Mouse (Mus musculus) midbrain, embryonic 14.5 days (tissue): Measurements from ENCODE around the gene Trio. TPM values are rescaled to one million over a fixed set of nuclear protein-coding genes. Genes with fewer than 3 reads are reported as not detected.

Experiments used
- ATAC-seq: fragments of 200-750 bp; cut with Nextera tagmentation; 2 replicates; pipeline ENCODE4 v1.8.0; 2017; ENCODE audit warnings: moderate number of reproducible peaks, moderate library complexity; ENCODE audit not compliant: low FRiP score, low TSS enrichment
- DNase-seq: peaks from one replicate; pipeline ENCODE4 v3.0.0-alpha.2; 2015
- H3K27ac ChIP-seq: fragments of 300-500 bp; sonication (generic); replicated peaks from 2 replicates; pipeline ENCODE4 v1.5.1; 2014; ENCODE audit warnings: mild to moderate bottlenecking, low read depth, low read length, moderate library complexity
- H3K27me3 ChIP-seq: fragments of 300-500 bp; sonication (generic); 2 replicates; pipeline ENCODE4 v1.6.1; 2014; ENCODE audit warnings: low read length, control low read depth, mixed read lengths; ENCODE audit not compliant: control insufficient read depth, insufficient read depth
- H3K36me3 ChIP-seq: fragments of 300-500 bp; sonication (generic); 2 replicates; pipeline ENCODE4 v1.6.1; 2014; ENCODE audit warnings: low read length, control low read depth; ENCODE audit not compliant: control insufficient read depth, insufficient read depth
- H3K4me1 ChIP-seq: fragments of 300-500 bp; sonication (generic); 2 replicates; pipeline ENCODE4 v1.6.1; 2014; ENCODE audit warnings: mild to moderate bottlenecking, antibody characterized with exemption, low read length, control low read depth; ENCODE audit not compliant: control insufficient read depth, insufficient read depth
- H3K4me2 ChIP-seq: fragments of 300-500 bp; sonication (generic); 2 replicates; pipeline ENCODE4 v1.6.1; 2014; ENCODE audit warnings: mild to moderate bottlenecking, low read length, moderate library complexity
- H3K4me3 ChIP-seq: fragments of 300-500 bp; sonication (generic); replicated peaks from 2 replicates; pipeline ENCODE4 v1.5.1; 2014; ENCODE audit warnings: low read depth, low read length
- H3K9ac ChIP-seq: fragments of 300-500 bp; sonication (generic); replicated peaks from 2 replicates; pipeline ENCODE4 v1.6.1; 2014; ENCODE audit warnings: mild to moderate bottlenecking, low read length, moderate library complexity
- H3K9me3 ChIP-seq: fragments of 300-500 bp; sonication (generic); 2 replicates; pipeline ENCODE4 v1.6.1; 2016; ENCODE audit warnings: low read length, control low read depth, mixed read lengths; ENCODE audit not compliant: control insufficient read depth
- WGBS: fragments of 180-500 bp; shearing (Covaris S2); extraction: QIAGEN DNeasy Blood & Tissue Kit; methylation state at CpG from one replicate; pipeline ENCODE4 v1.1.7; 2014; 5-methylcytosine and 5-hydroxymethylcytosine counted together
- polyA plus RNA-seq: library from polyadenylated mRNA; unstranded; fragments of >200 nt; fragmentation: Nextera tagmentation; extraction: Ambion mirVana; gene quantifications from 2 replicates; pipeline ENCODE4 v1.2.1, GENCODE M21; 2014

The Trio gene
- polyA plus RNA-seq, 1 experiment from 2014 or later: 56.5 TPM

- Histone ChIP-seq H3K9ac (peak overlapping the region; percentile 20; the same call in 1 of the 2 replicates), H3K27me3 (no peaks in the 10 kb centered on the region), H3K36me3 (no peaks in the 10 kb centered on the region), H3K9me3 (no peaks in the 10 kb centered on the region), H3K4me3 (no peak overlapping the region), H3K4me2 (peak overlapping the region; percentile 21), H3K27ac (peak overlapping the region; percentile 89), H3K4me1 (peaks cover 88% of the 10 kb centered on the region)
- DNase-seq: peak; percentile 64
- 33% methylated on average over 10 of the region's 10 CpGs for WGBS
- no peak for ATAC-seq
Measured at GRCm38 (mm10) chr15:27784126-27784563, 241.5 kb downstream of the Trio start.

- H3K4me2 ChIP-seq: peak overlapping the region; percentile 21
- no peaks in the 10 kb centered on the region for H3K27me3 ChIP-seq
- ATAC-seq (peak; percentile 22; the same call in 1 of the 2 replicates), DNase-seq (peak; percentile 68)
- H3K9me3 ChIP-seq: no peaks in the 10 kb centered on the region
- WGBS: 26% methylated on average over 12 of the region's 12 CpGs
- H3K4me3 ChIP-seq: no peak overlapping the region
- H3K9ac ChIP-seq: peak overlapping the region; percentile 23; the same call in 1 of the 2 replicates
- H3K4me1 ChIP-seq: peaks cover 88% of the 10 kb centered on the region
- peak overlapping the region; percentile 89 for H3K27ac ChIP-seq
- no peaks in the 10 kb centered on the region for H3K36me3 ChIP-seq
Measured at GRCm38 (mm10) chr15:27783541-27784125, 242.0 kb downstream of the Trio start.

- Histone ChIP-seq H3K9me3 (no peaks in the 10 kb centered on the region), H3K4me1 (peaks cover 88% of the 10 kb centered on the region), H3K4me3 (no peak overlapping the region), H3K4me2 (peak overlapping the region; percentile 21), H3K27me3 (no peaks in the 10 kb centered on the region), H3K36me3 (no peaks in the 10 kb centered on the region), H3K27ac (peak overlapping the region; percentile 89), H3K9ac (peak overlapping the region; percentile 23; the same call in 1 of the 2 replicates)
- WGBS: 28% methylated on average over 8 of the region's 8 CpGs
- ATAC-seq: no peak
- no peak for DNase-seq
Measured at GRCm38 (mm10) chr15:27783092-27783491, 242.6 kb downstream of the Trio start.

- Histone ChIP-seq H3K9ac (peak overlapping the region; percentile 12; the same call in 1 of the 2 replicates), H3K36me3 (no peaks in the 10 kb centered on the region), H3K4me3 (no peak overlapping the region), H3K4me2 (peak overlapping the region; percentile 21; the same call in 1 of the 2 replicates), H3K27me3 (no peaks in the 10 kb centered on the region), H3K9me3 (no peaks in the 10 kb centered on the region), H3K27ac (peak overlapping the region; percentile 89), H3K4me1 (peaks cover 88% of the 10 kb centered on the region)
- 40% methylated on average over 15 of the region's 15 CpGs for WGBS
- peak; percentile 58 for ATAC-seq
- DNase-seq: peak; percentile 80
Measured at GRCm38 (mm10) chr15:27782383-27783036, 243.1 kb downstream of the Trio start.

- WGBS: 24% methylated on average over 10 of the region's 10 CpGs
- no peaks in the 10 kb centered on the region for H3K9me3 ChIP-seq
- H3K4me3 ChIP-seq: no peak overlapping the region
- peak overlapping the region; percentile 65 for H3K27ac ChIP-seq
- DNase-seq (no peak), ATAC-seq (0 out of 2 replicates have a peak, but pooled peaks have one; percentile 3)
- H3K36me3 ChIP-seq: no peaks in the 10 kb centered on the region
- peak overlapping the region; percentile 36; the same call in 1 of the 2 replicates for H3K9ac ChIP-seq
- H3K27me3 ChIP-seq: no peaks in the 10 kb centered on the region
- peaks cover 79% of the 10 kb centered on the region for H3K4me1 ChIP-seq
- H3K4me2 ChIP-seq: no peak overlapping the region
Measured at GRCm38 (mm10) chr15:27779827-27780226, 245.8 kb downstream of the Trio start.

- Histone ChIP-seq H3K27ac (peak overlapping the region; percentile 65), H3K4me2 (no peak overlapping the region), H3K27me3 (no peaks in the 10 kb centered on the region), H3K9me3 (no peaks in the 10 kb centered on the region), H3K9ac (no peak overlapping the region; the same call in 1 of the 2 replicates), H3K36me3 (no peaks in the 10 kb centered on the region), H3K4me3 (no peak overlapping the region), H3K4me1 (peaks cover 75% of the 10 kb centered on the region)
- ATAC-seq: no peak
- WGBS: 37% methylated on average over 11 of the region's 11 CpGs
- no peak for DNase-seq
Measured at GRCm38 (mm10) chr15:27779398-27779797, 246.2 kb downstream of the Trio start.

GRCm38 (mm10) chr15:27778256-27778655 is 247.4 kb downstream of the Trio start:
- no peak for ATAC-seq
- DNase-seq: peak; percentile 66

GRCm38 (mm10) chr15:27777455-27778190 is 248.0 kb downstream of the Trio start:
- no peak overlapping the region for H3K4me2 ChIP-seq

More at GRCm38 (mm10) chr15:27778256-27778655, 247.4 kb downstream of the Trio start:
- H3K27ac ChIP-seq: peak overlapping the region; percentile 65
- no peak overlapping the region for H3K4me3 ChIP-seq
- H3K36me3 ChIP-seq: peaks cover 9% of the 10 kb centered on the region
- H3K4me1 ChIP-seq: peaks cover 64% of the 10 kb centered on the region
- no peaks in the 10 kb centered on the region for H3K9me3 ChIP-seq
- WGBS: 48% methylated on average over 3 of the region's 3 CpGs
- no peaks in the 10 kb centered on the region for H3K27me3 ChIP-seq
- H3K4me2 ChIP-seq: no peak overlapping the region
- H3K9ac ChIP-seq: no peak overlapping the region

More at GRCm38 (mm10) chr15:27777455-27778190, 248.0 kb downstream of the Trio start:
- no peaks in the 10 kb centered on the region for H3K27me3 ChIP-seq
- 32% methylated on average over 11 of the region's 11 CpGs for WGBS
- peaks cover 57% of the 10 kb centered on the region for H3K4me1 ChIP-seq
- H3K36me3 ChIP-seq: peaks cover 16% of the 10 kb centered on the region
- no peak for ATAC-seq
- no peak for DNase-seq
- peak overlapping the region; percentile 65 for H3K27ac ChIP-seq
- no peak overlapping the region for H3K4me3 ChIP-seq
- H3K9me3 ChIP-seq: no peaks in the 10 kb centered on the region
- no peak overlapping the region for H3K9ac ChIP-seq
